Mouse (Mus musculus) left cerebral cortex, adult 18-20 months (tissue): Measurements from ENCODE around the gene Flvcr2. TPM values are rescaled to one million over a fixed set of nuclear protein-coding genes. Genes with fewer than 3 reads are reported as not detected.

ENCODE experiments used
- DNase-seq, 2 experiments: peaks; one replicate each; pipeline ENCODE4 v3.0.0; 2021 to 2022; ENCODE audit warnings: low spot score in 2 of 2, mixed read lengths in 1 of 2
- total RNA-seq, 2 experiments: library from RNA; stranded (reverse); gene quantifications; 2 replicates each; pipeline ENCODE4 v1.2.3; 2021

Flvcr2 gene
- total RNA-seq, 2 experiments from 2014 or later, result 1.3 to 2.3 TPM

GRCm38 (mm10) chr12:85784916-85785815 lies 38.8 kb downstream of the Flvcr2 start:
- DNase-seq, result no peak

GRCm38 (mm10) chr12:85792158-85792557 lies 45.8 kb downstream of the Flvcr2 start:
- no peak for DNase-seq

- DNase-seq, result peak; percentile 20 to 25
Observed at GRCm38 (mm10) chr12:85792821-85793346, 46.5 kb downstream of the Flvcr2 start.

GRCm38 (mm10) chr12:85794094-85794493 lies 47.8 kb downstream of the Flvcr2 start:
- DNase-seq, result no peak

GRCm38 (mm10) chr12:85795551-85795950 lies 49.2 kb downstream of the Flvcr2 start:
- DNase-seq, result no peak

- no peak for DNase-seq
Observed at GRCm38 (mm10) chr12:85800031-85800430, 53.7 kb downstream of the Flvcr2 start.

- no peak for DNase-seq
Observed at GRCm38 (mm10) chr12:85809726-85810125, 63.4 kb downstream of the Flvcr2 start.

- DNase-seq, result no peak
Observed at GRCm38 (mm10) chr12:85810959-85811358, 64.6 kb downstream of the Flvcr2 start.

GRCm38 (mm10) chr12:85811676-85812075 lies 65.3 kb downstream of the Flvcr2 start:
- DNase-seq, result no peak

GRCm38 (mm10) chr12:85813599-85813998 lies 67.3 kb downstream of the Flvcr2 start:
- DNase-seq, result no peak

- no peak for DNase-seq
Observed at GRCm38 (mm10) chr12:85822051-85822450, 75.7 kb downstream of the Flvcr2 start.

GRCm38 (mm10) chr12:85824438-85825264 lies 78.3 kb downstream of the Flvcr2 start, which contains the start of the genes Erg28 and Ttll5:
Erg28 (minus strand) TSS chr12:85824550.
Ttll5 (plus strand) TSS chr12:85824659.
- DNase-seq, result peak; percentile 92 to 96

GRCm38 (mm10) chr12:85825361-85825760 lies 79.0 kb downstream of the Flvcr2 start:
- DNase-seq, result no peak

GRCm38 (mm10) chr12:85825822-85826221 lies 79.5 kb downstream of the Flvcr2 start:
- no peak for DNase-seq

GRCm38 (mm10) chr12:85828856-85829255 lies 82.5 kb downstream of the Flvcr2 start:
- no peak for DNase-seq

GRCm38 (mm10) chr12:85829866-85830265 lies 83.5 kb downstream of the Flvcr2 start:
- DNase-seq, result no peak

- DNase-seq, result no peak
Observed at GRCm38 (mm10) chr12:85830691-85831090, 84.4 kb downstream of the Flvcr2 start.

GRCm38 (mm10) chr12:85834543-85834942 lies 88.2 kb downstream of the Flvcr2 start:
- DNase-seq, result no peak

GRCm38 (mm10) chr12:85837765-85838164 lies 91.4 kb downstream of the Flvcr2 start:
- no peak for DNase-seq

- DNase-seq, result no peak
Observed at GRCm38 (mm10) chr12:85839371-85840000, 93.1 kb downstream of the Flvcr2 start.
